Mouse (Mus musculus): Measurements from ENCODE around the gene Gsto1. TPM values are rescaled to one million over a fixed set of nuclear protein-coding genes. Genes with fewer than 3 reads are reported as not detected.

Gene Gsto1
- total and polyA plus RNA-seq, 2 experiments from 2014 or later, result 102 to 136 TPM

DNA sequence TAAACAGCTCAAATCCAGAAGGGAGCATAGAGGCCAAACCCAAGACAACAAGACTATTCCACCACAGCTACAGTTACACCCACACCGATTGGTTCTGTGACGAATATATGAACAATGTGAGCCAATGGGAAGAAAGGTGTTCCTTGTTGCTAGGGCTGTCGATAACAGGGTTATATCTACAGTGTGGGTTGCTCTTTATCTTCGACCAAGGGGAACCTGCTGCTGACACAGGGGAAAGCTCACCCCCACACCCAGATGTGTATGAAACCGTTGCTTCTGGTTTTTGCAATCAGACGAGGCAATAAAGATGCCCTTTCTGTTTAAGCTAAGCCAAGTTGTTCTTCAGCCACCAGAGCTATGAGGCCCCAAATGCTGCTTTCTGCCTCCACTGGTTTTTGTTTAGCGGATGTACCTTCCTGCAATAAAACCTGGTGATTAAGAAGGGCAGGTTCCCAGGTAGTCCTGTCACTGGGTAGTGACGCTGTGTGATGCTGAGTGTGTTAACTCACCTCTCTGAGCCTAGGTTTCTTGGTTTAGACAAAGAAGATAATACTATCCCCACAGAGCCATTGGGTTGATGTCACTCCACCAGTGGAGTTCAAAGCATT lies 43.8 kb downstream of the Gsto1 start:
- Histone ChIP-seq H3K9me3 (ENCODE audit: low read length) (no peaks in the 10 kb centered on the region), H3K4me2 (ENCODE audit: low read depth, low read length) (no peak overlapping the region), H3K36me3 (ENCODE audit: insufficient read depth, low read length) (no peaks in the 10 kb centered on the region), H3K4me3 (ENCODE audit: low read length) (no peak overlapping the region), H3K27ac (no peak overlapping the region), H3K27me3 (ENCODE audit: insufficient read depth, low read length) (no peaks in the 10 kb centered on the region), H3K9ac (replicated peaks; ENCODE audit: low read length) (no peak overlapping the region), H3K4me1 (ENCODE audit: insufficient read depth, low read length) (peaks cover 4% of the 10 kb centered on the region; the same call in 1 of the 2 replicates)
- 87% methylated on average over 8 of the region's 8 CpGs for WGBS
- no peak for DNase-seq (ENCODE audit: low spot score)
- TF ChIP-seq CTCF (IDR thresholded peaks at IDR 0.05; ENCODE audit: low read depth), result no peak
- no peak for ATAC-seq

DNA sequence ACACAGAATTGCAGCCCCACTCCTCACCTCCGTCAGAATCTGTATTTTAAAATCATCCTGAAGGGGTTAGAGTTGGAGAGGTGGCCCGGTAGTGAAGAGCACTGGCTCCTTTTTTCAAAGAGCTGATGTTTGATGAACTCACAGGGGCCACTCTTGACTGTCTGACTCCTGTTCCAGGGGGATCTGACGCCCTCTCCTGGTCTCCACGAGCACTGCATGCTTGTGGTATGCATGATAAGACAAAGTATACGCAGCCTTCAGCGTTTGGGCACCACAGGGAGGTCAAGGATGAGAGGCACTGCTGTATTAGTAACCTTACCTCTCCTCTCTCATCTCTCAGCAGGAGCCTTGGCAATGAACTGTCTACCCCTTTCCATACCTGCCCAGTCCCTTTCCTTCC lies 45.2 kb downstream of the Gsto1 start:
- Histone ChIP-seq H3K4me3 (ENCODE audit: low read length) (no peak overlapping the region), H3K4me1 (ENCODE audit: insufficient read depth, low read length) (peaks cover 7% of the 10 kb centered on the region; the same call in 1 of the 2 replicates), H3K9ac (replicated peaks; ENCODE audit: low read length) (no peak overlapping the region), H3K27ac (no peak overlapping the region), H3K4me2 (ENCODE audit: low read depth, low read length) (no peak overlapping the region), H3K9me3 (ENCODE audit: low read length) (no peaks in the 10 kb centered on the region), H3K36me3 (ENCODE audit: insufficient read depth, low read length) (no peaks in the 10 kb centered on the region), H3K27me3 (ENCODE audit: insufficient read depth, low read length) (no peaks in the 10 kb centered on the region)
- WGBS, result 66% methylated on average over 6 of the region's 6 CpGs
- no peak for DNase-seq (ENCODE audit: low spot score)
- peak; percentile 52 for TF ChIP-seq CTCF (IDR thresholded peaks at IDR 0.05; ENCODE audit: low read depth)
- no peak for ATAC-seq

DNA sequence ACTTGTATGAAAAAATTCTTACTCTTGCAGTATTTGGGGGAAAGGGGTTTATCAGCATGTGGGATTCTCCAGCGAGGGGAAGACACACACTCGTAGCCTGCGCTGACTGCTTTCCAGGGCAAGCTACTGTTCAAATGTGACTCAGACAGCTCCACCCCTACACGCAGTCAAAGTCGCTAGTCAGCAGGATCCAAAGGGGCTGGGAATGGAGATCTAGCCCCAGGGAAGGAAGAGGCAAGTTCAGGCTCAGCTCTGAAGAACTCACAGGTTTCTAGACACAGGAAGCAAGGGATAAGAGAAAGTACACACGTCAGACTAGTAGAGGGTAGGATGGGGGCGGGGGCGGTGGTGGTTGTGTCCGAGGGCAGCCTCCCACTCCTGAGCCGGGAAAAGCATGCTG lies 45.8 kb downstream of the Gsto1 start:
- H3K4me2 ChIP-seq (ENCODE audit: low read depth, low read length), result no peak overlapping the region
- no peak for TF ChIP-seq CTCF (IDR thresholded peaks at IDR 0.05; ENCODE audit: low read depth)
- H3K9me3 ChIP-seq (ENCODE audit: low read length), result no peaks in the 10 kb centered on the region
- no peaks in the 10 kb centered on the region for H3K27me3 ChIP-seq (ENCODE audit: insufficient read depth, low read length)
- no peak overlapping the region for H3K9ac ChIP-seq (replicated peaks; ENCODE audit: low read length)
- DNase-seq (ENCODE audit: low spot score) (no peak), ATAC-seq (no peak)
- H3K4me3 ChIP-seq (ENCODE audit: low read length), result no peak overlapping the region
- H3K4me1 ChIP-seq (ENCODE audit: insufficient read depth, low read length), result peaks cover 7% of the 10 kb centered on the region; the same call in 1 of the 2 replicates
- H3K36me3 ChIP-seq (ENCODE audit: insufficient read depth, low read length), result no peaks in the 10 kb centered on the region
- 81% methylated on average over 10 of the region's 10 CpGs for WGBS
- no peak overlapping the region for H3K27ac ChIP-seq

DNA sequence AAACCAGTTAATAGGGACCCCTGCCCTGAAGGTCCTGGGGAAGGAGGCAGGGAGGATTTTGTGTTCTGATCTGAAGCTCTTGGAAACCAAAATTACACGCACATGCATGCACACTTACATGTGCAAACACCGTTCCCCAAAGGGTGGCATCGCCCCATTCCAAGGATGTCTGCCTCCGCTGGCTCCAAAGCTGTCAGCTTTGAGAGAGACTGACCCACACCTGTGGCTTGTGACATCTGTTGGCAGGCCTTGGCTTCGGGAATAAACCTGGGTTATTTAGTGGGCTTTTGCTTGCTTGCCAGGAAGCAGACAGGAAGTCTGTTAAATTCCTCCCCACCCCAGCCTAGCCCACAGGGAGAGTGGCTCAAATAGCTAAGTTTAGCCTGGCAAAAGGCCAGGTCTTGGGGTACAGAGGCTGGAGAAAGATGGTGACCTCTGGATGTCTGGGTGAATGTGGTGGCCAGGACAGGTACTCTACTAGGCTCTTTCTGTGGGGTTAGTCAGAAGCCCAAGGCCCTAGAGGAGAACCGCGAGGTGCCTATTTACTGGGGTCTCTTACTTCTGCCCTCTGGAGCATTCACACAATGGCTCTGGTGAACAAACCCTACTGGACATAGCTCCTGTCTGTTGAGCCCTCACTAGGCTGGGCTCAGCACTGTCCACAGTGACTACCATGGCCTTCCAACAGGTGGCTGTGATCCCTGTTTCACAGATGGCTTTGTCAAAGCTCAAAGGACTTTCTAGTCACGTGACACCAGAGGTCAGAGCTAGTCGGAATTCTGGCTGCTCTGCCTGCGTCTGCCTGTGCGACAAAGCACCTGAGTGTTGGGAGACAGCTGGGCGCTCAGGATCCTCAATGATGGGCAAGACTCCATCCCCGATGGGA lies 47.8 kb downstream of the Gsto1 start:
- H3K9me3 ChIP-seq (ENCODE audit: low read length), result no peaks in the 10 kb centered on the region
- H3K27me3 ChIP-seq (ENCODE audit: insufficient read depth, low read length), result no peaks in the 10 kb centered on the region
- no peak overlapping the region for H3K4me3 ChIP-seq (ENCODE audit: low read length)
- no peak overlapping the region for H3K9ac ChIP-seq (replicated peaks; ENCODE audit: low read length)
- H3K4me1 ChIP-seq (ENCODE audit: insufficient read depth, low read length), result peaks cover 7% of the 10 kb centered on the region; the same call in 1 of the 2 replicates
- WGBS, result 58% methylated on average over 13 of the region's 13 CpGs
- ATAC-seq (no peak), DNase-seq (ENCODE audit: low spot score) (peak; percentile 18)
- TF ChIP-seq CTCF (IDR thresholded peaks at IDR 0.05; ENCODE audit: low read depth), result no peak
- H3K36me3 ChIP-seq (ENCODE audit: insufficient read depth, low read length), result no peaks in the 10 kb centered on the region
- no peak overlapping the region for H3K27ac ChIP-seq
- H3K4me2 ChIP-seq (ENCODE audit: low read depth, low read length), result no peak overlapping the region

DNA sequence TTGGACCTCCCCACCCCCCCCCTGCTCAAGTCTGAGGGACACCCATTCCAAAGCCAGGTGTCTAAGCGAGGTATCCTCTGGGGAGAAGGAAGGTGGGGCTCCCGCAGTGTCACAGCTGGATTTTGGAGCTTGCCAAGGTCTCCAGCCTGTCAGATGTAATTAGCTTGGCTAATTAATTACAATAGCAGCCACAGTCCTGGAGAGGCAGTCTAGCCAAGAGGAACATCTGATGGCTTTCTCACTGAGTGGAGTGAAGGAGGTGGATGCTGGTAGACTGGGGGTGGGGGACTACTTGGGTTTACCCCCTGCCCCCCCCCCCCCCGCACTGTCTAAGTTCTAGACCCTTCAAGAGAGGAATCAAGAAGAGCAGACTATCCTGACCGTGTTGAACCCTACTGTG lies 48.9 kb downstream of the Gsto1 start:
- ATAC-seq (peak; percentile 54; the same call in 1 of the 2 replicates), DNase-seq (ENCODE audit: low spot score) (peak; percentile 42)
- Histone ChIP-seq H3K4me3 (ENCODE audit: low read length) (no peak overlapping the region), H3K27ac (no peak overlapping the region), H3K4me2 (ENCODE audit: low read depth, low read length) (no peak overlapping the region), H3K36me3 (ENCODE audit: insufficient read depth, low read length) (no peaks in the 10 kb centered on the region), H3K27me3 (ENCODE audit: insufficient read depth, low read length) (no peaks in the 10 kb centered on the region), H3K4me1 (ENCODE audit: insufficient read depth, low read length) (peaks cover 7% of the 10 kb centered on the region; the same call in 1 of the 2 replicates), H3K9me3 (ENCODE audit: low read length) (no peaks in the 10 kb centered on the region), H3K9ac (replicated peaks; ENCODE audit: low read length) (no peak overlapping the region)
- 63% methylated on average over 4 of the region's 4 CpGs for WGBS
- TF ChIP-seq CTCF (IDR thresholded peaks at IDR 0.05; ENCODE audit: low read depth), result no peak; the same call in none of the 2 replicates

DNA sequence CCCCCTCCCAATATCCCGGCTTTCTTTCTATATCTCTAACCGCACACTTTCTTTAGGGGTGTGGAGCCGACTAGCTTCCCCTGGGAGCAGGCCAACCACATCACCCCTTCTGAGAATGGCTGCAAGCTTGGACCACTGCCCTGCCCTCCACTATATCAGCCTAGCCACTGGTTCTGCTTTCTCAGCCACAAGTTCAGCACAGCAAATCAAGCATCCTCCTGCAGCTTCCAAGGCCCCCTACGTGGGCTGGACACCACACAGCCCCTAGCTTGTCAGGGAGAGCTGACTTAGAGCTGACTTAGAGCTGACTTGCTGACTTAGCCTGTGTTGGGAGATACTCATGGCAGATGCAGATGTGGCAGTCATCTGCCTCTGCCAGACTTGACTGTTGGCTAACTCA lies 50.3 kb downstream of the Gsto1 start:
- H3K4me1 ChIP-seq (ENCODE audit: insufficient read depth, low read length), result peaks cover 7% of the 10 kb centered on the region; the same call in 1 of the 2 replicates
- no peak overlapping the region for H3K4me3 ChIP-seq (ENCODE audit: low read length)
- no peak overlapping the region; the same call in 1 of the 2 replicates for H3K27ac ChIP-seq
- 83% methylated on average over 4 of the region's 4 CpGs for whole genome bisulfite sequencing
- DNase-seq (ENCODE audit: low spot score), result no peak
- no peak overlapping the region for H3K9ac ChIP-seq (replicated peaks; ENCODE audit: low read length)
- no peaks in the 10 kb centered on the region for H3K36me3 ChIP-seq (ENCODE audit: insufficient read depth, low read length)
- H3K4me2 ChIP-seq (ENCODE audit: low read depth, low read length), result no peak overlapping the region
- ATAC-seq, result no peak
- no peaks in the 10 kb centered on the region for H3K9me3 ChIP-seq (ENCODE audit: low read length)
- H3K27me3 ChIP-seq (ENCODE audit: insufficient read depth, low read length), result no peaks in the 10 kb centered on the region
- TF ChIP-seq CTCF (IDR thresholded peaks at IDR 0.05; ENCODE audit: low read depth), result no peak

Data from hindbrain, postnatal 0 days (tissue).